Mouse (Mus musculus) urinary bladder, adult 2 months (tissue): ENCODE measurements around the gene Tada2b. TPM values are rescaled to one million over a fixed set of nuclear protein-coding genes. Genes with fewer than 3 reads are reported as not detected.
A peak's percentile ranks its signal among the peaks of the same experiment; 100 is the strongest.

Source experiments
- DNase-seq: peaks from one replicate; pipeline ENCODE4 v3.0.0; 2022; ENCODE audit warnings: low spot score
- polyA plus RNA-seq: library from polyadenylated mRNA; depleted of rRNA; stranded (reverse); fragments of >200 nt; gene quantifications from 2 replicates; pipeline ENCODE4 v1.2.3, GENCODE M21; 2012

Tada2b gene
- polyA plus RNA-seq, 1 experiment = 12.6 TPM

DNA sequence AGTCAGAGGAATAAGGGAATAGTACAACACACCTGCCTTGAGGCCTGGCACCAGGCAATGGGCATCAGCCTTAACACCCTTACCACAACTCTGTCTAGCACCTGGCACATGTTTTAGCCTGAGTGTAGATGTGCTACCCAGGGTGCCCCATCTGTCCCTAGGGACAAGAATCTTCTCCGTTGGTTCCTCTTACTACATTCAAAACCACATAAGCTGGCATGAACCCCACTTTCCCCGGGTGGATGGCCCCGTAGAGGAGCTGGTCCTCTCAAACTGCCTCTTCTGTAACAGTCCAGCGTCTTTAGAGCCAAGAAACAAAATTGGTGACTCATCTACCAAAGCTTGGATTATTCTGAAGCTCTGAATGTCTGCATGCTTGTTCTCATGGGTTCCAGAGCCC lies 3.7 kb downstream of the Tada2b start:
- no peak for DNase-seq

- no peak for DNase-seq
These were observed 4.3 kb downstream of the Tada2b start for GRCm38 (mm10) chr5:36479735-36480134.

- DNase-seq = no peak
These were observed 5.3 kb downstream of the Tada2b start for GRCm38 (mm10) chr5:36478540-36479420.

DNA sequence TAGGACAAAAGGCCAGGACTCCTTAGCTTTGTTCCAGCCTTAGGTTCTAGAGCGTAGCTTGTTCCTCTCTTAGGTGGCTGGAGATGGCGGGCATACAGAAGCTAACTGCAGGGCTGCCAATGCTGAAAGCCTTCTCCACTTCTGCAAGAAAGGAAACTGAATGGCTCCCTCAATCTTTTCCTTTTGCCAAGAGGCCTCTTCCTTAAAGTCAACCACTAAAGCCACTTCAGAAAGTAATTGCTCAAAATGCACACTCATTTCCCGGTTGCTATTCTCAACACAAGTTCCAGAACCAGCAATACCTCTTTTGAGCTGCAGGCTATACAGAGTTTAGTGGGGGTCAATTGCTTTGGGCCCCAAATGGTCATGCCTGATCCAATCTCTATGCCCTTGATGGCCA lies 6.6 kb downstream of the Tada2b start:
- DNase-seq = no peak

GRCm38 (mm10) chr5:36474283-36474682 lies 9.8 kb downstream of the Tada2b start:
- DNase-seq = no peak

- DNase-seq = no peak
These were observed 11.0 kb downstream of the Tada2b start for GRCm38 (mm10) chr5:36472876-36473655.

- no peak for DNase-seq
These were observed 12.9 kb downstream of the Tada2b start for GRCm38 (mm10) chr5:36471206-36471605.

DNA sequence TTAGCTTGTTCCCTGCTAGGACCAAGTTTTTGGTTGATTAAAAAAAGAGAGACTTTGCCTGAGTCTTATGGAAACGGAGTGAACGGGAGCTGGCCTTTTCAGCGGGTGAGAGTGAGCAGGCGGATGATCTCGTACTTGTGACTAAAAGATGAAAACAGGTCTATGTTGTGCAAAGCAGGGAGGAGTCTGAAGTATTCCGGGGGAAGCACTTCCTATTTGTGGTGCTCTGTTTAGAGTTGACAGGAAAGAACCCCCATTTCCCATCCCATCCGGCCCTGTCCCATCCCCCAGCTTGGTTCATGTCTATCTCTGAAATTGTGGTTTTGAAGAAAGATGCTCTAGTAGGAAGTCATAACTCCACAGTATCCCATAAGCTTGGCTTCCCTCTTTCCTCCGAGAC lies 18.2 kb downstream of the Tada2b start:
- DNase-seq = no peak

GRCm38 (mm10) chr5:36464709-36465661 lies 19.1 kb downstream of the Tada2b start, which contains the start of gene Grpel1:
Gene Grpel1 (plus strand): TSS chr5:36464998.
- peak; percentile 90 for DNase-seq

GRCm38 (mm10) chr5:36463391-36463790 lies 20.7 kb downstream of the Tada2b start:
- DNase-seq = no peak

- DNase-seq = peak; percentile 73
These were observed 21.3 kb downstream of the Tada2b start for GRCm38 (mm10) chr5:36462810-36463209.

DNA sequence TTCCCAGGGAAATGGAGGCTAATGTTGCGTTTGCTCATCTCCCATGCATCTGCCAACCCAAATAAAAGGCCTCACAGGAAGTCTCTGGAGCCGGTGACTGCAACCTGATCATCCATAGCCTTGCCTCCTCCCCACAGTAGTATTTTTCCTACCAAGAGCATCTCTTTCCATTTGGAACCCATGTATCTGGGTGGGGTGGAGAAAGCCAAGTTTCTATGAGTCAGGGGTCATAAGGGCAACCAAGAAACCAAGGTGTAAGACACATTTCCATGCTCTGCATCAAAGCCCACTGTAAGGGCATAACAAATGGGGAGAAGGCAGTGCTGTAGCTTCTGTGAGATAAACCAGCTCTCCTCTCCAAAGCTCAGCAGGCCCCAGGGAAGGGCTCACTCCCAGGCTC lies 22.9 kb downstream of the Tada2b start:
- DNase-seq = no peak

DNA sequence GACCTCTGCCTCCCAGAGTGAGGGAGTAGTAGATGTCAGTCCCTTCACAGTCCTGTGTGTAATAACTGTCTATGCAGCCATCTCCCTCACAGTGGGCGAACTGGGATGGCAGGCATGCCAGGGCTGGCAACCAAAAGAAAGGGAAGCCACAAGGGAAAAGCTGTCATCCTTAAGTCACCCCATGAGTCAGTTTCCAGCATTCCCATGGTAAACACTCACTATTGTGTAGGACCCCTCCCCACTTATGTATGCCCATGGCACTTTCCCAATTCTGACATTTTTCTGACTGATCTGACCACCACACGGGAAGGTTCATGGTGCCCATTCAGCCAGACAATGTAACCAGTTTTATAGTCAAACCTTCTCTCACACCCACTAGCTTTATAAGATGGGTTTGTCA lies 23.4 kb downstream of the Tada2b start:
- no peak for DNase-seq

DNA sequence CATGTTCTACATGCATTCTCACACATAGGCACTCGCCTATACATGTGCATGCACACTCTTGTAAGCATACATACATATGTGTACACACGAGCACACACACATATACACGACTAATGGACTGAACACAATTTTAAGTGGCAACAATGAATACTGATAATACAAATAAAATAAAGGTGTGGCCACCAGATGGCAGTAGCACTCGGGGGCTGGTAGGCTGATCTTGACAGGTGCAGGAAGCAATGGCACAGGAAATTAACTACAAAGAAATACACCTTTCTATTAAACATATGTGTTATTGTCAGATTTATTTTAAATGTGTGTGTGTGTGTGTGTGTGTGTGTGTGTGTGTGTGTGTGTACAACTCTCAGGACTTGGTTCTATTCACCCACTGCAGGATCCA lies 25.2 kb downstream of the Tada2b start:
- DNase-seq = no peak

- DNase-seq = no peak
These were observed 26.4 kb downstream of the Tada2b start for GRCm38 (mm10) chr5:36457706-36458105.

- DNase-seq = no peak
These were observed 31.3 kb downstream of the Tada2b start for GRCm38 (mm10) chr5:36452821-36453220.

DNA sequence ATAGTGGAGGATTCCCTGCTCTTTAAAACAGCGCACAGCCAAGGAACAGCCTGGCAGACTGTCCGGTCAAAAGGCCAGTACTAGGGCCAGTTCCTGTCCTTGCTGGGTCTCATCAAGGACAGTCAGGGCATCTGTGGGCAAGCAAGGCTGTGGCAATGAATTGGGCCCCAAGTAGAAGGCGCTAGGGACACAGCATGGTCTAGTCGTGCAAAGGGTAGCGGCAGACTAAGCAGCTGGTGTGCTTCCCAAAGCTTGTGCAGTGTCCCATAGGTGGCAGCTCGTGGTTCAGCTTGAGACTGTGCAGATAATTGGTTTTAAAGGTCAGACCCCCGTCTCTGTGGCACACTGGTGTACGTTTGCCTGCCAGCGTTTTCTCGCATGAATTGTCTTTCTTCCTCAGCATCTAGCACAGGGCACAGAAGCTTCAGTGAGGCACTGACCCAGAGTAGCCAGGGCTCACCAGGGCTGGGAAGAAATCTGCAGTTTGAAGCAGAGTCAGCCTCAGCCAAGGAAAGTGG lies 32.2 kb downstream of the Tada2b start:
- DNase-seq = no peak

- DNase-seq = no peak
These were observed 33.0 kb downstream of the Tada2b start for GRCm38 (mm10) chr5:36451119-36451518.

GRCm38 (mm10) chr5:36449710-36450358 lies 34.3 kb downstream of the Tada2b start:
- no peak for DNase-seq

- DNase-seq = no peak
These were observed 36.2 kb downstream of the Tada2b start for GRCm38 (mm10) chr5:36447872-36448271.
